Mouse (Mus musculus) kidney, embryonic 14.5 days (tissue): Measurements from ENCODE around the gene Pcyt1a. TPM values are rescaled to one million over a fixed set of nuclear protein-coding genes. Genes with fewer than 3 reads are reported as not detected.
"Not testable (repeated sequence)": the region's sequence is repeated elsewhere in the genome, so short reads cannot be mapped to it uniquely, and the experiment has no call there.

Experiments used
- ATAC-seq: fragments of 200-750 bp; cut with Nextera tagmentation; 2 replicates; pipeline ENCODE4 v1.8.0; 2017; ENCODE audit warnings: moderate number of reproducible peaks, mild to moderate bottlenecking, moderate TSS enrichment, moderate library complexity; ENCODE audit not compliant: low FRiP score, low TSS enrichment
- H3K27ac ChIP-seq: fragments of 300-500 bp; sonication (generic); 2 replicates; pipeline ENCODE4 v1.5.1; 2014; ENCODE audit warnings: low read depth, mild to moderate bottlenecking, low read length, moderate library complexity, mixed read lengths
- H3K27me3 ChIP-seq: fragments of 300-500 bp; sonication (generic); 2 replicates; pipeline ENCODE4 v1.6.1; 2014; ENCODE audit warnings: mild to moderate bottlenecking, low read length; ENCODE audit not compliant: control insufficient read depth, insufficient read depth
- H3K36me3 ChIP-seq: fragments of 300-500 bp; sonication (generic); 2 replicates; pipeline ENCODE4 v1.6.1; 2014; ENCODE audit warnings: low read length, mixed read lengths; ENCODE audit not compliant: control insufficient read depth, insufficient read depth
- H3K4me1 ChIP-seq: fragments of 300-500 bp; sonication (generic); 2 replicates; pipeline ENCODE4 v1.6.1; 2014; ENCODE audit warnings: low read length, mixed read lengths; ENCODE audit not compliant: control insufficient read depth, insufficient read depth
- H3K4me2 ChIP-seq: fragments of 300-500 bp; sonication (generic); replicated peaks from 2 replicates; pipeline ENCODE4 v1.6.1; 2014; ENCODE audit warnings: low read depth, mild to moderate bottlenecking, low read length
- H3K4me3 ChIP-seq: fragments of 300-500 bp; sonication (generic); 2 replicates; pipeline ENCODE4 v1.5.1; 2014; ENCODE audit warnings: mild to moderate bottlenecking, low read length
- H3K9ac ChIP-seq: fragments of 300-500 bp; sonication (generic); 2 replicates; pipeline ENCODE4 v1.6.1; 2014; ENCODE audit warnings: low read depth, mild to moderate bottlenecking, low read length, moderate library complexity
- H3K9me3 ChIP-seq: fragments of 300-500 bp; sonication (generic); 2 replicates; pipeline ENCODE4 v1.6.1; 2016; ENCODE audit warnings: low read length; ENCODE audit not compliant: control insufficient read depth
- WGBS: fragments of 180-500 bp; shearing (Covaris S2); extraction: QIAGEN DNeasy Blood & Tissue Kit; methylation state at CpG from one replicate; pipeline ENCODE4 v1.1.7; 2014; 5-methylcytosine and 5-hydroxymethylcytosine counted together
- polyA plus RNA-seq: library from polyadenylated mRNA; unstranded; fragments of >200 nt; fragmentation: Nextera tagmentation; extraction: Ambion mirVana; gene quantifications from 2 replicates; pipeline ENCODE4 v1.2.1, GENCODE M21; 2014

Gene Pcyt1a
- polyA plus RNA-seq, 1 experiment from 2014 or later = 40.6 TPM

- WGBS = 78% methylated on average over 7 of the region's 7 CpGs
- no peaks in the 10 kb centered on the region for H3K27me3 ChIP-seq
- no peak overlapping the region for H3K4me3 ChIP-seq
- no peaks in the 10 kb centered on the region for H3K9me3 ChIP-seq
- peaks cover 22% of the 10 kb centered on the region for H3K36me3 ChIP-seq
- no peak overlapping the region for H3K9ac ChIP-seq
- ATAC-seq = no peak
- no peaks in the 10 kb centered on the region for H3K4me1 ChIP-seq
- H3K4me2 ChIP-seq = no peak overlapping the region
- H3K27ac ChIP-seq = no peak overlapping the region; the same call in 1 of the 2 replicates
These were observed 41.7 kb downstream of the Pcyt1a start for GRCm38 (mm10) chr16:32472276-32473015.

GRCm38 (mm10) chr16:32477315-32477714 lies 46.6 kb downstream of the Pcyt1a start:
- Histone ChIP-seq H3K9ac (no peak overlapping the region), H3K36me3 (peaks cover 3% of the 10 kb centered on the region; the same call in 1 of the 2 replicates), H3K4me2 (no peak overlapping the region), H3K4me3 (no peak overlapping the region), H3K27ac (no peak overlapping the region), H3K9me3 (no peaks in the 10 kb centered on the region), H3K4me1 (no peaks in the 10 kb centered on the region), H3K27me3 (no peaks in the 10 kb centered on the region)
- no peak for ATAC-seq
- 81% methylated on average over 6 of the region's 6 CpGs for WGBS

GRCm38 (mm10) chr16:32479415-32479814 lies 48.7 kb downstream of the Pcyt1a start:
- Histone ChIP-seq H3K4me1 (peaks cover 4% of the 10 kb centered on the region; the same call in 1 of the 2 replicates), H3K4me3 (no peak overlapping the region), H3K9ac (no peak overlapping the region), H3K27ac (no peak overlapping the region), H3K9me3 (no peaks in the 10 kb centered on the region), H3K36me3 (no peaks in the 10 kb centered on the region), H3K4me2 (no peak overlapping the region), H3K27me3 (no peaks in the 10 kb centered on the region)
- 67% methylated on average over 2 of the region's 2 CpGs for WGBS
- no peak for ATAC-seq

- Histone ChIP-seq H3K4me3 (no peak overlapping the region), H3K36me3 (no peaks in the 10 kb centered on the region), H3K4me2 (no peak overlapping the region), H3K9me3 (no peaks in the 10 kb centered on the region), H3K9ac (no peak overlapping the region), H3K27me3 (no peaks in the 10 kb centered on the region), H3K27ac (no peak overlapping the region), H3K4me1 (peaks cover 12% of the 10 kb centered on the region)
- ATAC-seq = peak; percentile 87
- WGBS = 12% methylated on average over 7 of the region's 7 CpGs
These were observed 53.7 kb downstream of the Pcyt1a start for GRCm38 (mm10) chr16:32484431-32484871.

- no peaks in the 10 kb centered on the region for H3K36me3 ChIP-seq
- H3K9me3 ChIP-seq = no peaks in the 10 kb centered on the region
- H3K4me3 ChIP-seq = no peak overlapping the region
- 69% methylated on average over 2 of the region's 2 CpGs for WGBS
- H3K9ac ChIP-seq = no peak overlapping the region
- H3K27ac ChIP-seq = no peak overlapping the region
- peaks cover 12% of the 10 kb centered on the region for H3K4me1 ChIP-seq
- H3K27me3 ChIP-seq = no peaks in the 10 kb centered on the region
- H3K4me2 ChIP-seq = no peak overlapping the region
- no peak for ATAC-seq
These were observed 54.5 kb downstream of the Pcyt1a start for GRCm38 (mm10) chr16:32485209-32485608.

GRCm38 (mm10) chr16:32486046-32486445 lies 55.3 kb downstream of the Pcyt1a start:
- WGBS = 74% methylated on average over 6 of the region's 6 CpGs
- H3K27ac ChIP-seq = no peak overlapping the region
- no peak for ATAC-seq

GRCm38 (mm10) chr16:32487234-32488111 lies 56.8 kb downstream of the Pcyt1a start, which contains the start of gene Slc51a:
TSS of gene Slc51a (minus strand) at chr16:32487879.
- WGBS = 31% methylated on average over 15 of the region's 15 CpGs
- Histone ChIP-seq H3K27ac (no peak within 1 kb of the TSS), H3K36me3 (no peaks in the 10 kb centered on the region), H3K4me3 (no peak within 1 kb of the TSS), H3K9ac (no peak within 1 kb of the TSS), H3K4me1 (peaks cover 12% of the 10 kb centered on the region), H3K9me3 (no peaks in the 10 kb centered on the region), H3K4me2 (no peak within 1 kb of the TSS), H3K27me3 (no peaks in the 10 kb centered on the region)
- ATAC-seq = 0 out of 2 replicates have a peak, but pooled peaks have one; percentile 37

More at GRCm38 (mm10) chr16:32486046-32486445, 55.3 kb downstream of the Pcyt1a start:
- Histone ChIP-seq H3K27me3 (no peaks in the 10 kb centered on the region), H3K4me2 (no peak overlapping the region), H3K4me1 (peaks cover 12% of the 10 kb centered on the region), H3K4me3 (no peak overlapping the region), H3K36me3 (no peaks in the 10 kb centered on the region), H3K9ac (no peak overlapping the region), H3K9me3 (no peaks in the 10 kb centered on the region)

- H3K4me1 ChIP-seq = peaks cover 12% of the 10 kb centered on the region
- H3K36me3 ChIP-seq = no peaks in the 10 kb centered on the region
- H3K9me3 ChIP-seq = no peaks in the 10 kb centered on the region
- 89% methylated on average over 3 of the region's 3 CpGs for WGBS
- H3K9ac ChIP-seq = no peak overlapping the region
- no peaks in the 10 kb centered on the region for H3K27me3 ChIP-seq
- H3K27ac ChIP-seq = no peak overlapping the region
- no peak for ATAC-seq
- H3K4me2 ChIP-seq = no peak overlapping the region
- H3K4me3 ChIP-seq = no peak overlapping the region
These were observed 58.2 kb downstream of the Pcyt1a start for GRCm38 (mm10) chr16:32488939-32489338.

GRCm38 (mm10) chr16:32494371-32494770 lies 63.6 kb downstream of the Pcyt1a start:
- not testable (repeated sequence) for ATAC-seq

More at GRCm38 (mm10) chr16:32494371-32494770, 63.6 kb downstream of the Pcyt1a start:
- H3K36me3 ChIP-seq, H3K4me3 ChIP-seq, H3K9me3 ChIP-seq, H3K27me3 ChIP-seq, H3K9ac ChIP-seq, H3K4me1 ChIP-seq, H3K4me2 ChIP-seq, H3K27ac ChIP-seq: not testable (repeated sequence)
- WGBS = 56% methylated on average over 6 of the region's 6 CpGs
